In the genomic region with DNA sequence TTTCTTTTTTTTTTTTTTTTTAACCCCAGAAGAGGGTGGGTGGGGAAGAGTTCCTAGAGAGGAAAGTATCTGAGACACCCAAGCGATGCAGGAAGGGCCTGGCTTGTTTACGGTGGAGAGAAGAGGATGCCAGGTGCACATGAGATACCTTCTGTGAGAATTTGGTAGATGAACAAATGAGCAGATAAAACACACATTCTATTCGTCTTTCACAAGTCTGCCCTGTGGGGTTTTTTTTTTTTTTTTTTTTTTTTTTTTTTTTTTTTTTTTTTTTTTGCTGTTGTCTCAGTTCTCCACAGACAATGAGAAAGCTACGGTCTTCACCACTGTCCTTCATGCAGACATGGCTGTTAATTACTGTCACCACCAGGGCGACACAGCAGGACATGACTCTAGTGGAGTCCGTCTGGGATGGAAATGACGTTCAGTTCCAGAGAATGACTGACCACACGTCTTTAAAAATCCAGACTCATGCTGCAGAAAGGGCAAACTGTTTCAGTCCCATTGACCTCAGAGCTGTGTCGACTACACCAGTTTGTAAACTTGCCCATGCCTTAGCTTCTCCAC, we compare ENCODE assay signal across 7 mouse cellular contexts.
DNase-seq lines count a peak whose midpoint lies in the region; ATAC-seq and TF ChIP-seq lines count a peak whose summit lies in the region.

No protein-coding gene starts in this region.

- no peak overlapping the region for H3K9ac ChIP-seq in lung, embryonic 15.5 days
- no peak overlapping the region for H3K9ac ChIP-seq in forebrain, embryonic 12.5 days
- peak overlapping the region; percentile 36; the same call in 1 of the 2 replicates for H3K9ac ChIP-seq in limb, embryonic 14.5 days (ENCODE audit: low read depth, low read length, severe bottlenecking)
- H3K9ac ChIP-seq in stomach, postnatal 0 days (ENCODE audit: low read length), result no peak overlapping the region

- no peaks in the 10 kb centered on the region for H3K36me3 ChIP-seq in lung, embryonic 15.5 days
- H3K36me3 ChIP-seq in forebrain, embryonic 12.5 days (replicated peaks), result no peaks in the 10 kb centered on the region
- H3K36me3 ChIP-seq in limb, embryonic 14.5 days (ENCODE audit: control insufficient read depth, insufficient read depth, low read length), result no peaks in the 10 kb centered on the region
- H3K36me3 ChIP-seq in stomach, postnatal 0 days (ENCODE audit: control insufficient read depth, insufficient read depth, low read length), result no peaks in the 10 kb centered on the region

- 18% methylated on average over 9 of the region's 9 CpGs for WGBS in lung, embryonic 15.5 days
- 13% methylated on average over 9 of the region's 9 CpGs for WGBS in forebrain, embryonic 12.5 days
- WGBS in limb, embryonic 14.5 days, result 11% methylated on average over 9 of the region's 9 CpGs
- WGBS in stomach, postnatal 0 days, result 32% methylated on average over 9 of the region's 9 CpGs

- H3K4me1 ChIP-seq in lung, embryonic 15.5 days, result peaks cover 4% of the 10 kb centered on the region; the same call in 1 of the 2 replicates
- peaks cover 16% of the 10 kb centered on the region; the same call in 1 of the 2 replicates for H3K4me1 ChIP-seq in forebrain, embryonic 12.5 days
- H3K4me1 ChIP-seq in limb, embryonic 14.5 days (ENCODE audit: control insufficient read depth, insufficient read depth, low read length), result peaks cover 8% of the 10 kb centered on the region; the same call in 1 of the 2 replicates
- H3K4me1 ChIP-seq in stomach, postnatal 0 days (replicated peaks; ENCODE audit: control insufficient read depth, insufficient read depth), result no peaks in the 10 kb centered on the region

- TF ChIP-seq EP300 in stomach, postnatal 0 days (optimal IDR thresholded peaks at IDR 0.05), result no peak

- peaks cover 19% of the 10 kb centered on the region for H3K27me3 ChIP-seq in lung, embryonic 15.5 days
- peaks cover 28% of the 10 kb centered on the region for H3K27me3 ChIP-seq in forebrain, embryonic 12.5 days
- no peaks in the 10 kb centered on the region for H3K27me3 ChIP-seq in limb, embryonic 14.5 days (ENCODE audit: control insufficient read depth, insufficient read depth, low read length)
- H3K27me3 ChIP-seq in stomach, postnatal 0 days (ENCODE audit: control insufficient read depth, insufficient read depth, low read length), result no peaks in the 10 kb centered on the region

- no peak; the same call in 1 of the 2 replicates for TF ChIP-seq CTCF in stomach, postnatal 0 days (IDR thresholded peaks at IDR 0.05; ENCODE audit: low read depth)

- TF ChIP-seq POLR2A in limb, embryonic 14.5 days (IDR thresholded peaks at IDR 0.05; ENCODE audit: borderline replicate concordance, extremely low read depth, insufficient read depth, insufficient read length), result no peak

- H3K9me3 ChIP-seq in lung, embryonic 15.5 days, result no peaks in the 10 kb centered on the region
- H3K9me3 ChIP-seq in forebrain, embryonic 12.5 days, result no peaks in the 10 kb centered on the region
- no peaks in the 10 kb centered on the region for H3K9me3 ChIP-seq in limb, embryonic 14.5 days (ENCODE audit: control insufficient read depth, low read length)
- H3K9me3 ChIP-seq in stomach, postnatal 0 days (ENCODE audit: control insufficient read depth, low read length), result no peaks in the 10 kb centered on the region

- no peak overlapping the region for H3K27ac ChIP-seq in lung, embryonic 15.5 days
- H3K27ac ChIP-seq in forebrain, embryonic 12.5 days, result no peak overlapping the region
- H3K27ac ChIP-seq in limb, embryonic 14.5 days (replicated peaks; ENCODE audit: low read depth, low read length), result no peak overlapping the region
- H3K27ac ChIP-seq in stomach, postnatal 0 days (replicated peaks), result no peak overlapping the region

- H3K4me3 ChIP-seq in lung, embryonic 15.5 days, result peak overlapping the region; percentile 35
- H3K4me3 ChIP-seq in forebrain, embryonic 12.5 days (replicated peaks), result no peak overlapping the region
- H3K4me3 ChIP-seq in limb, embryonic 14.5 days (replicated peaks; ENCODE audit: low read length), result peak overlapping the region; percentile 29
- no peak overlapping the region for H3K4me3 ChIP-seq in stomach, postnatal 0 days (ENCODE audit: low read depth, low read length)

- intact Hi-C loops in left cerebral cortex, postnatal 25 days (cut with DNase I), result loop anchor here (2.0 to 5.0 kb wide), 5 partner anchors 121 to 362 kb away; a partner anchor contains a TSS

- peak overlapping the region; percentile 55 for H3K4me2 ChIP-seq in lung, embryonic 15.5 days
- H3K4me2 ChIP-seq in forebrain, embryonic 12.5 days, result peak overlapping the region; percentile 52
- H3K4me2 ChIP-seq in limb, embryonic 14.5 days (replicated peaks; ENCODE audit: low read depth, low read length, severe bottlenecking), result peak overlapping the region; percentile 60
- H3K4me2 ChIP-seq in stomach, postnatal 0 days (replicated peaks; ENCODE audit: low read depth), result peak overlapping the region; percentile 55

- no peak for ATAC-seq in lung, embryonic 15.5 days (ENCODE audit: borderline replicate concordance, extremely low read depth, low FRiP score, low TSS enrichment)
- no peak for ATAC-seq in forebrain, embryonic 12.5 days (ENCODE audit: low FRiP score)
- ATAC-seq in limb, embryonic 14.5 days (ENCODE audit: low FRiP score, low read depth), result no peak; the same call in 1 of the 2 replicates
- no peak for ATAC-seq in stomach, postnatal 0 days (ENCODE audit: low FRiP score, low TSS enrichment)

- no peak for DNase-seq in lung, postnatal 25 days (ENCODE audit: low spot score)
- no peak for DNase-seq in limb, embryonic 14.5 days (ENCODE audit: low spot score)
- no peak for DNase-seq in stomach, postnatal 0 days (ENCODE audit: low spot score)
- no peak for DNase-seq in frontal cortex, postnatal 25 days (ENCODE audit: low spot score in 2 of 2)
- DNase-seq in left cerebral cortex, postnatal 25 days (ENCODE audit: low spot score in 2 of 2), result no peak

Comparison
In these comparisons a context has a peak if more than half of its experiments do, and no peak if none do; other contexts are left out.
1. H3K4me3 ChIP-seq: peak in lung, embryonic 15.5 days (single experiment) and limb, embryonic 14.5 days (single experiment); none in forebrain, embryonic 12.5 days (single experiment) and stomach, postnatal 0 days (single experiment).
2. Peak in every context shown above with its lines, with median percentiles within 50 percentile points of each other: H3K4me2 ChIP-seq.